ENCODE assay signal across 8 mouse cellular contexts in genomic region chr2:118110225-118110915, GRCm38 (mm10). TPM values are rescaled to one million over a fixed set of nuclear protein-coding genes. Genes with fewer than 3 reads are reported as not detected.
DNase-seq lines count a peak whose midpoint lies in the region; ATAC-seq lines count a peak whose summit lies in the region.

No protein-coding gene starts in this region.

- H3K4me2 ChIP-seq in forebrain, embryonic 16.5 days (ENCODE audit: low read length): peak overlapping the region; percentile 83
- H3K4me2 ChIP-seq in hindbrain, embryonic 12.5 days (replicated peaks): peak overlapping the region; percentile 92

- H3K9me3 ChIP-seq in forebrain, embryonic 16.5 days (ENCODE audit: control insufficient read depth, low read length): no peaks in the 10 kb centered on the region
- no peaks in the 10 kb centered on the region for H3K9me3 ChIP-seq in hindbrain, embryonic 12.5 days (replicated peaks)

- H3K27ac ChIP-seq in forebrain, embryonic 16.5 days (ENCODE audit: low read length): no peak overlapping the region
- no peak overlapping the region for H3K27ac ChIP-seq in hindbrain, embryonic 12.5 days

- H3K36me3 ChIP-seq in forebrain, embryonic 16.5 days (ENCODE audit: control insufficient read depth, insufficient read depth): no peaks in the 10 kb centered on the region
- no peaks in the 10 kb centered on the region for H3K36me3 ChIP-seq in hindbrain, embryonic 12.5 days

- 30% methylated on average over 17 of the region's 17 CpGs for WGBS in forebrain, embryonic 16.5 days
- WGBS in hindbrain, embryonic 12.5 days: 35% methylated on average over 17 of the region's 17 CpGs

- H3K4me1 ChIP-seq in forebrain, embryonic 16.5 days (replicated peaks; ENCODE audit: control insufficient read depth, insufficient read depth, low read length): peaks cover 21% of the 10 kb centered on the region
- H3K4me1 ChIP-seq in hindbrain, embryonic 12.5 days: peaks cover 18% of the 10 kb centered on the region

- H3K27me3 ChIP-seq in forebrain, embryonic 16.5 days (replicated peaks; ENCODE audit: control insufficient read depth, insufficient read depth, low read length): 0 out of 2 replicates have a peak, but pooled peaks cover 5% of the 10 kb centered on the region
- H3K27me3 ChIP-seq in hindbrain, embryonic 12.5 days: peaks cover 22% of the 10 kb centered on the region

- peak overlapping the region; percentile 41 for H3K9ac ChIP-seq in forebrain, embryonic 16.5 days (replicated peaks; ENCODE audit: low read depth, low read length)
- H3K9ac ChIP-seq in hindbrain, embryonic 12.5 days: no peak overlapping the region

- peak; percentile 27 for ATAC-seq in forebrain, embryonic 16.5 days
- ATAC-seq in hindbrain, embryonic 12.5 days (ENCODE audit: low FRiP score): peak; percentile 49; the same call in 1 of the 2 replicates

- DNase-seq in layer of hippocampus, adult 11-12 months (ENCODE audit: low spot score): peak; percentile 10
- DNase-seq in layer of hippocampus, postnatal 14 days (ENCODE audit: low spot score in 2 of 2): no peak
- DNase-seq in adrenal gland, postnatal 14 days: peak; percentile 60
- peak; percentile 72 to 77 for DNase-seq in lung, adult 18-20 months
- peak; percentile 41 for DNase-seq in retina, embryonic 14.5 days (ENCODE audit: low spot score)
- no peak for DNase-seq in cerebellum, adult 8-10 months

- peak overlapping the region; percentile 55 for H3K4me3 ChIP-seq in forebrain, embryonic 16.5 days (replicated peaks; ENCODE audit: low read length)
- H3K4me3 ChIP-seq in hindbrain, embryonic 12.5 days: peak overlapping the region; percentile 50

RNA-seq across cellular contexts. Expression of gene Thbs1, which starts 1.3 kb away (rescaled TPM):
- 1 to 10 TPM; 3.3 to 4.2 TPM for total RNA-seq in layer of hippocampus, postnatal 14 days (2021)
- total RNA-seq in adrenal gland, postnatal 14 days (2021): 23.8 and 25.3 TPM in 2 replicates
- 11.5 and 17.3 TPM in 2 replicates for polyA plus RNA-seq in forebrain, embryonic 16.5 days (2015; fragmentation: Nextera tagmentation; extraction: Ambion mirVana)
- polyA plus RNA-seq in hindbrain, embryonic 12.5 days (2016; fragmentation: Nextera tagmentation; extraction: Ambion mirVana): 89.8 and 110 TPM in 2 replicates

Comparison
In these comparisons a context has a peak if more than half of its experiments do, and no peak if none do; other contexts are left out.
1. DNase-seq: peak in layer of hippocampus, adult 11-12 months (single experiment), adrenal gland, postnatal 14 days (single experiment), lung, adult 18-20 months (2 of 2) and retina, embryonic 14.5 days (single experiment); none in layer of hippocampus, postnatal 14 days (0 of 2) and cerebellum, adult 8-10 months (single experiment).